Mouse (Mus musculus): ENCODE results near the gene Osbp2.

Gene Osbp2

DNA sequence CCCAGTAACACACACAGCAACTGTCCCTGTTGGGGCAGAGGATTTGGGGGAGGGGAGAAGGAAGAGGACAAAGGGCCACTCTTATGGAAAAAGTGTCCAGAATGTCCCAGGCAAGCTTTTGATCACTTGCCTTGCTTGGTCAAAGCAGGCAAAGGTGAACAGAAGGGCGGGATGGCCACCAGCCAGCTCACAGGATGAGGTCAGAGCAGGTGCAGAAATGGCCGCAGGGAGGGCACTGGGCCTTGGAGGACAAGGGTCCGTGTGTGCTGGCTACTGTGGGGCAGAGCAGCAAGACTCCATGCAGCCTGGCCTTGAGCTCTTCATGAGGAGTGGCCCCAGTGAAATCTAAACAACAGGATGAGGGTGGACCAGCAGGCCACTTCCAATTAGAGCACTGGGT, 110.9 kb downstream of the Osbp2 start:
- no peak for DNase-seq

GRCm38 (mm10) chr11:3749831-3750230, 113.9 kb downstream of the Osbp2 start:
- no peak for DNase-seq

- no peak for DNase-seq
Measured at GRCm38 (mm10) chr11:3742449-3742848, 121.3 kb downstream of the Osbp2 start.

GRCm38 (mm10) chr11:3741183-3741582, 122.5 kb downstream of the Osbp2 start:
- no peak for DNase-seq

GRCm38 (mm10) chr11:3738778-3739177, 124.9 kb downstream of the Osbp2 start:
- no peak for DNase-seq

DNA sequence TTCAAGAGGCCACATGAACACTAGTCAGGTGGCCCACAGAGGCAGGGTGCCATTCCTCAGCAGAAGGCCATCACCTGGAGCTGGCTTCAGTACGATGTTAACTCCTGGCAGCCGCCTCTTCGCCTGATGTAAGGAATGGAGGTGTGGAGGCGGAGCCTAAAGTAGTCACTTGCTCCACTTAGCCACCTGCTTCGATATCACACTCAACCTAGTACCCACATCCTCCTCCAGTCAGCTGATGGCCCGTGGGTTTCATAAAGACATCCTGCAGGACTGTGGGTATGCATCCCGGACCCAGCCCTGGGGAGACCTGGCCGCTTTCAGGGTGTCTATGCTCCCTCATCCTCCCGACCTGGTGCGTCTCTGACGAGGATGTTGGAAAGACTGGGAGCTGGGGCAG, 128.0 kb downstream of the Osbp2 start:
- DNase-seq, result no peak

DNA sequence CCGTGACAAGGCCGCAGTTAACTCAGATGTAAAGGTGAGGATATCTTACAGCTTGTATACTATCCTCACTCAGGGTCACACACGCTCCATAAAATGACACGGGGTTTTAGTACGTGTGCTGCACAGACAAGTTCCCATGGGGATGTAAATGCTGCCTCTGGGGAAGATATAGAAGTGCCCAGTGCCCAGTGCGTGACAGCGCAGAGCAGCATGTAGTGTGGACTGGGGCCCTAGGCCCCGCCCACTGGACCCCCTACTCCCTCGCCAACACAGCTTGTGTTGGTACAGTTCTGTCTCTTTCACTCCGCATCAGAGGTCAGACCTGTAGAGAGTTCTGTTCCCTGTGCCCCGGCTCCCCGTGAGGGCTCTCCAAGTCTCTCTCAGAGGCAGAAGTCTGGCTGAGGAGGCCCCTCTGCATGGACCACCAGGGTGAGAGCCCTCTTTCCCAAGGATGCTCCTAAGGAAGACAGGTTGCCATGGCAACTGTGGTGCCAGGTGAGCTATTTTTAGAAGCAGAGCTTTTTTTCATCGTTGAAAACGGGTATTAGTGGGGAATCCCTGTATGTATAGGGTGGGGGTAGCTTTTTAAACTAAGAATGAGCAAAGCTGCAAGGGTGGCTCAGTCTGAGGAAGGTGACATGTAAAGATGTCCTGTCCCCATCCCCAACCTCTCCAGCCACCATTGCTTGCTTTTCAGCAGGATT, 129.6 kb downstream of the Osbp2 start:
- DNase-seq, result no peak

- DNase-seq, result no peak
Measured at GRCm38 (mm10) chr11:3731469-3731868, 132.2 kb downstream of the Osbp2 start.

GRCm38 (mm10) chr11:3727438-3728105, 136.1 kb downstream of the Osbp2 start:
- no peak for DNase-seq

DNA sequence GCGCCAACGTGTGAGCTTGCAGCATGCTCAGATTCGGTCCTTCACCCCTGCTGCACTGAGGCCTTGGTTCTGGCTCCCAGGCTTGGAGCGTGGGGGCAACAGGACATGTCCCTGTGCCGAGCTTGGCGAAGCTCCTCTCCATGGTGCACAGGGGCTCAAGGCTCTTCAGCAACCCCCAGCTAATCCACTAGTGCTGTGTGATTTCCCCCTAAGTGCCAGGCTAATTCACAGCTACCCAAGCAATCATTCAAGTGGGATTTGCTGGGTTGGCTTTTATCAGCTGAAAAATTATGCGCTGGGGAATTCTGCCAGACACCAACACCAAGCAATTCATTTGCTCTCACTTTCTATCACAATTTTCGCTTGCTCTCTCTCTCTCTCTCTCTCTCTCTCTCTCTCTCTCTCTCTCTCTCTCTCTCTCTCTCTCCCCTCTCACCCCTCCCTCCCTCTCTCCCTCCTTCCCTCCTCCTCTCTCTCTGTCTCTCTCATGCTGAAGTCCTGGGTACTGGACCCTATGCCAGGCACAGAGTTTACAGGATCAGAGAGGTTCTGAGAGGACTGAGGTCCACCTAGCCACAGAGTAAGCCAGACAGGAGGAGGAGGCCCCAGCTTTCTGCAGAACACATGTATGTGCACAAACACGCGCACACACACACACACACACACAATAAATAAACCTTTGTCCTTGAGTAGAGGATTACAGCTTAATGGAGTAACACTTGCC, 138.2 kb downstream of the Osbp2 start:
- DNase-seq, result no peak

DNA sequence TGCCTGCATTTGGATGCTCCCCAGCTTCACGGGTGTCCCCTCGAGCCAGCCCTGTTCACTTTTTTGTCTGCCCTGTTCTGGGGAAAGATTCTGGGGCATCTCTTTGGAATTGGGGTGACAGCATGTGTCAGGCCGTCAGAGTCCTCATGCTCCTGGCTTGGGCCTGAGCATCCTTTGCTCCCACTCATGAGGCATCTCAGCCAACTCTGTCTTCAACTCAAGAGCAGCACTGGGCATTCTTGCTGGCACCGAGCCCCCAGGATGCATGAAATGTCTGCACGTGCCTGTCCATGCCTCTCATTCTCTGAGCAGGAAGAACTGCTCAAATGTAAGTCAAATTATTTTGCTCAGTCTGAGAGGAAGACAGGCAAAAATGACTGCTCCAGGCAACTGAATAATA, 139.0 kb downstream of the Osbp2 start:
- DNase-seq, result no peak

- DNase-seq, result no peak
Measured at GRCm38 (mm10) chr11:3723910-3724309, 139.8 kb downstream of the Osbp2 start.

DNA sequence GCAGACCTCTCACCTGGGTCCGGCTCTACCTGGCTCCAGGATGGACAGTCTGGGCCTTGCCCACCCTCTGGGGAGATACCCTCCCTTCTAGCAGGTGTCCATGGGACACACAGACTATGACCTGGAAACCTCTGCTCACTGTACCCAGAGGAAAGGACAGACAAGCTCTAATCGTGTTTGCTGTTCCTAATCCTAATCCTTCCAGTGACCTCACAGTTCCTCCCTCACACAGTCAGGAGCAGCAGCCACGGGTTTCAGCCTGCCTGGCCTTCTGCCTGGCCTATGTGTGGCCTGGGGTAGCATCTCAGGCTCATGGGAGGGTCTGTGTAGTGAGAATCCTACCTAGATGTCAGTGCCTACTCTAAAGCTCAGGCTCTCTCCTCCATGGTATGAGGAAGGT, 140.8 kb downstream of the Osbp2 start:
- no peak for DNase-seq

GRCm38 (mm10) chr11:3722036-3722435, 141.7 kb downstream of the Osbp2 start:
- DNase-seq, result no peak

DNA sequence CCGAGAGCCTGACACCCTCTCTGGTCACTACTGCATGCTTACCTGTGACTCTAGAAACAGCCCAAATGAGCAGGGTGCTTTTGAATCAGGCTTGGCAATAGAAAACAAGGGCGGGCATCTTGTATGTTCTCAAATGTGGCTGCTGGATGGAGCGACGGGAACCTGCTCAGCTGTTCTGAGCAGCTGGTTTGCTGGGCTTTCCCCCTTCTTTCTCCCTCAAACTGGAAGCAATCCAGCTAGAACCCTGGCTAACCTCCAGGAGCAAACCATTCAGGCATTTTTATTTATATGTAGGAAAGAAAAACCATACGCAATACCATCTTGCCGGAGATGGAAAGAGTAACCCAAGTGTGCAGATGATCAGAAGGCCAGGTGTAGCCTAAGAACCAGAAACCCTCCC, 147.0 kb downstream of the Osbp2 start:
- DNase-seq, result no peak

DNA sequence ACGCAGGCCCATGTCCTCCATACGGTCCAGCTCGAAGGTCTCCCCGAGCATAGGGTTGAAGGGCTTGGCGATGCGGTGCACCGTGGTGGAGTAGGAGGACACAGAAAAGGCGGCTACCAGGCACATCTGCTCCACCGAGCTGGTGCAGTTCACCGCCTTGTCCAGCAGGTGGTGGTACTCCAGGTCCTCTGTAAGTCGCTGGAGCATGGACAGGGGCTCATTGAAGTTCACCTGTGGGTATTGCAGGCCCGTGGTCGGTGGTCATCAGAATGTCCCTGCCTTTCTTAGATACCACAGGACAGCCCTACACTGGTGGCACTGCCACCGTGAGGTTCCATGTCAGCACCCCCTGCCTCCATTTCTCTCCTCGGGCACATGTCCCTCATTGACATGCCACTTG, 149.2 kb downstream of the Osbp2 start:
- peak in 1 of 2 experiments; percentile 45 for DNase-seq

GRCm38 (mm10) chr11:3710203-3710602, 153.5 kb downstream of the Osbp2 start:
- no peak for DNase-seq

GRCm38 (mm10) chr11:3707057-3707456, 156.6 kb downstream of the Osbp2 start:
- no peak for DNase-seq

- no peak for DNase-seq
Measured at GRCm38 (mm10) chr11:3704404-3704803, 159.3 kb downstream of the Osbp2 start.

GRCm38 (mm10) chr11:3703089-3703992, 160.4 kb downstream of the Osbp2 start:
- DNase-seq, result no peak

DNA sequence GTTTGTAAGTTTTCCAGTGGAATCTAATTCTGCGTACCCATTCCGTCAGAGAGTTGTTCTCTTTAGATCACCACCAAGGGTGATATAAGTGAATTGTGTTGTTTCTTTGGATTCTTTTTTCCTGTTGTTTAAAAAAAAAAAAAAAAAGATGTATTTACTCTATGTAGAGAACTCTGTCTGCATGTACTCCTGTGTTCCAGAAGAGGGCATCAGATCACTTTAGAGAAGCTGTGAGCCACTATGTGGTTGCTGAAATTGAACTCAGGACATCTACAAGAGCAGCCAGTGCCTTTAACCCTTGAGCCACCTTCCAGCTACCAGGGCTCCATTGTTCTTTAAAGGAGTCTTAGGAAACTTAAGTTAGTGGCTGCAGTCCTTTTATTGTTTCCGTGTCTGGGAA, 166.3 kb downstream of the Osbp2 start:
- no peak for DNase-seq

DNA sequence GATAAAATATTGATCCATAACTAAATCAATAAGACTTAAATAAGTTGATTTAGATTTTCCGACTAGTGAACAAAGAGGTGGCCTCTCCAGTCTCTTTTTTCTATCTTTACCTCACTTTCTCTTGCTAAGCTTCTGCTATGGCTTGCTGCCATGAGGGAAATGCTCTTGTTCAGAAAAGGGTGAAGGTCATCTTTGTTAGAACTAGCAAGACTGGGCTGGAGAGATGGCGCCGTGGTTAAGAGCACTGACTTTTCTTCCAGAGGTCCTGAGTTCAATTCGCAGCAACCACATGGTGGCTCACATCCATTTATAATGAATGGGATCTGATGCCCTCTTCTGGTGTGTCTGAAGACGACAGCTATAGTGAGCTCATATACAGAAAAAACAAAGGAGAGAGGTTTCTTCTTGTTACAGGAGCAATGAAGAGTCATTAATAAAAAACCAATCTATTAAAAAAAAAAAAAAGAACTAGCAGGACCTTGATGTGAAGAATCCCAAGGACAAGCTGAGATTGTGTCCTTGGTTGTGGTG, 167.6 kb downstream of the Osbp2 start:
- DNase-seq, result no peak

DNA sequence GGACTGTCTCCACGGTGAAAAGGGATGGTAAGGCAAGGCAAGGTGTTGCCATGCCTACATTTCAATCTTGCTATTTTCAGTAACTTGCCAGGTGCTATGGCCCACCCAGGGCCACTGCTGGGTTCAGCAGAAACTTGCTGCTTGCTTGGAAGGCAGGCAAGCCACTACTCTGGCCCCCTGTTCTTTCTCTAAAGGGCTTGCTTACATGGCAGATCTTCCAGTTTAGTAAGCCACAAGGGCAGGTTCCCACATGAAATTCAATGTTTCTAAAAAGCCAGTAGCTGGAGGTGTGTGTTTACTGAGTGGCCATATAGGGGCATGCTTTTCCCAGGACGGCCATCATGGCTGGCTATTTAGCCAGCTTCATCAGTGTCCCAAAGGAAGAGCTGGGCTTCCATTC, 172.0 kb downstream of the Osbp2 start:
- DNase-seq, result no peak

Data from spleen, adult 18-20 months (tissue).